Mouse (Mus musculus) heart, adult 2 months (tissue): ENCODE results near the gene Nphs1.

Experiments
- CTCF ChIP-seq: fragments of 200-600 bp; IDR thresholded peaks from 2 replicates; pipeline ENCODE4 v1.8.1; 2022; ENCODE audit warnings: antibody characterized with exemption, mild to moderate bottlenecking, moderate library complexity
- EP300 ChIP-seq: fragments of 200-500 bp; IDR thresholded peaks from 2 replicates; pipeline ENCODE4 v1.6.1; 2011; ENCODE audit warnings: low read depth, low read length, control low read depth; ENCODE audit not compliant: insufficient read depth
- POLR2A ChIP-seq: fragments of 200-500 bp; IDR thresholded peaks from 2 replicates; pipeline ENCODE4 v1.6.1; 2011; ENCODE audit warnings: mild to moderate bottlenecking, low read depth, low read length, control low read depth; ENCODE audit not compliant: insufficient read depth

GRCm38 (mm10) chr7:30525954-30526353, 67.8 kb downstream of the Nphs1 start:
- TF ChIP-seq EP300 (no peak), CTCF (no peak), POLR2A (no peak)
